Mouse (Mus musculus): Measurements from ENCODE around the gene Rpl38.

GRCm38 (mm10) chr11:114711393-114711792 is 43.1 kb downstream of the Rpl38 start:
- TF ChIP-seq CTCF (IDR thresholded peaks at IDR 0.05; ENCODE audit: borderline replicate concordance, control insufficient read depth, extremely low read depth, insufficient read depth, low read length, poor library complexity) (no peak), POLR2A (IDR thresholded peaks at IDR 0.05; ENCODE audit: control insufficient read depth, extremely low read depth, insufficient read depth, low read length, poor library complexity) (no peak)

Data from thymus, adult 2 months (tissue).